Mouse (Mus musculus) small intestine, adult 2 months (tissue): ENCODE measurements around the gene Cd24a. TPM values are rescaled to one million over a fixed set of nuclear protein-coding genes. Genes with fewer than 3 reads are reported as not detected.
A peak's percentile ranks its signal among the peaks of the same experiment; 100 is the strongest.

Source experiments
- H3K27ac ChIP-seq: fragments of 200-500 bp; 2 replicates; pipeline ENCODE4 v1.5.1; 2012; ENCODE audit warnings: low read depth, low read length, control low read depth, inconsistent platforms; ENCODE audit not compliant: insufficient read depth
- H3K27me3 ChIP-seq: fragments of 200-500 bp; 2 replicates; pipeline ENCODE4 v1.6.1; 2012; ENCODE audit warnings: mild to moderate bottlenecking, moderate library complexity, low read length, inconsistent platforms; ENCODE audit not compliant: control insufficient read depth, insufficient read depth
- H3K36me3 ChIP-seq: fragments of 200-500 bp; 2 replicates; pipeline ENCODE4 v1.6.1; 2012; ENCODE audit warnings: mild to moderate bottlenecking, low read length, control low read depth, inconsistent platforms; ENCODE audit not compliant: control insufficient read depth, insufficient read depth
- H3K4me1 ChIP-seq: fragments of 200-500 bp; 2 replicates; pipeline ENCODE4 v1.6.1; 2012; ENCODE audit warnings: low read length, inconsistent platforms, mixed read lengths; ENCODE audit not compliant: control insufficient read depth, insufficient read depth, insufficient read length
- H3K4me3 ChIP-seq: fragments of 200-500 bp; 2 replicates; pipeline ENCODE4 v1.5.1; 2012; ENCODE audit warnings: low read depth, mild to moderate bottlenecking, control low read depth, inconsistent platforms, low read length, moderate library complexity
- CTCF ChIP-seq: fragments of 200-500 bp; IDR thresholded peaks from 2 replicates; pipeline ENCODE4 v1.5.1; 2012; ENCODE audit warnings: low read depth, mild to moderate bottlenecking, control low read depth, inconsistent platforms, low read length, moderate library complexity, mixed read lengths; ENCODE audit not compliant: insufficient replicate concordance, insufficient read length; ENCODE audit errors: extremely low read depth
- POLR2A ChIP-seq: fragments of 200-500 bp; IDR thresholded peaks from 2 replicates; pipeline ENCODE4 v1.6.1; 2012; ENCODE audit warnings: low read depth, mild to moderate bottlenecking, control low read depth, inconsistent platforms, low read length, moderate library complexity
- WGBS: fragments of 180-500 bp; shearing (Covaris S2); methylation state at CpG from one replicate; pipeline ENCODE4 v1.1.7; 2018; 5-methylcytosine and 5-hydroxymethylcytosine counted together
- polyA plus RNA-seq: library from polyadenylated mRNA; depleted of rRNA; stranded (reverse); fragments of >200 nt; gene quantifications from 2 replicates; pipeline ENCODE4 v1.2.3, GENCODE M21; 2012

Cd24a gene
- polyA plus RNA-seq, 1 experiment = 147 TPM

DNA sequence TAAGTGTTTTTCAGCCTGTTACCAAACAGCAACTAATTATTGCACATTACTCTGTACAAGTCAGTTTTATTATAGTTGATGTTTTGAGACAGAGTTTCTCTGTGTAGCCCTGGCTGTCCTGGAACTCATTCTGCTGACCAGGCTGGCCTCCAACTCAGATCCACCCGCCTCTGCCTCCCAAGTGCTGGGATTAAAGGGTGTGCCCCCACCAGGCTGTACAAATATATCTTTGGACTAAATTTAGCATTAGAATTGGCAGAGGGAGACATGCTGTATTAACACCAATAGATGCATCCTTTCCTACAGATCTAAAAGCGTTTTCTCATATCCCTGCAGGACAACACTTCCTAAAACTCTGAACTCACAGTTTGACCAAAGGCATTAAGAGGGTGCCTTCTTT is 3.7 kb upstream of the Cd24a start:
- Histone ChIP-seq H3K27ac (no peak overlapping the region), H3K4me3 (no peak overlapping the region), H3K36me3 (no peaks in the 10 kb centered on the region), H3K4me1 (peaks cover 2% of the 10 kb centered on the region), H3K27me3 (no peaks in the 10 kb centered on the region)
- 79% methylated on average over 2 of the region's 2 CpGs for WGBS
- no peak for TF ChIP-seq POLR2A
- TF ChIP-seq CTCF = no peak

DNA sequence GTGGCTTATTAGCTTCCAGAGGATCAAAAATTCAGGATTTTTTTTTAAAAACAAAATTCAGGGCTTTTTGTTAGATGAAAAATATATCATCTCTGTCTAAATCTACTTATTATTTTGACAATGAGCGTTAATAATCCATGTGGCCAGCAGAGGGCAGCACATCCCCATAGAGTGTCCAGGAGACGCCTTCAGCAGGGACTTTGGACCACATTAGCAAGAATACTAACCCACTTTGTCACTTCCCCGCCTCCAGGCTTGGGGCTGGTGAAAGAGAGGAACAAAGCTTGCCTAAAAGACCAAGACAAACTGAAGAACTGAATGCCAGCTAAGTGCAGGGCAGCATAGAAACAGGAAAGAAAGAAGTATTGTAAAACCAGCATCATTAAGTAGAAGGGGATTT is 3.1 kb upstream of the Cd24a start:
- Histone ChIP-seq H3K4me3 (no peak overlapping the region), H3K27me3 (no peaks in the 10 kb centered on the region), H3K27ac (no peak overlapping the region), H3K36me3 (no peaks in the 10 kb centered on the region), H3K4me1 (peaks cover 4% of the 10 kb centered on the region)
- TF ChIP-seq POLR2A (no peak), CTCF (peak; percentile 97; the same call in 1 of the 2 replicates)
- WGBS = 2% methylated on average over 3 of the region's 3 CpGs

DNA sequence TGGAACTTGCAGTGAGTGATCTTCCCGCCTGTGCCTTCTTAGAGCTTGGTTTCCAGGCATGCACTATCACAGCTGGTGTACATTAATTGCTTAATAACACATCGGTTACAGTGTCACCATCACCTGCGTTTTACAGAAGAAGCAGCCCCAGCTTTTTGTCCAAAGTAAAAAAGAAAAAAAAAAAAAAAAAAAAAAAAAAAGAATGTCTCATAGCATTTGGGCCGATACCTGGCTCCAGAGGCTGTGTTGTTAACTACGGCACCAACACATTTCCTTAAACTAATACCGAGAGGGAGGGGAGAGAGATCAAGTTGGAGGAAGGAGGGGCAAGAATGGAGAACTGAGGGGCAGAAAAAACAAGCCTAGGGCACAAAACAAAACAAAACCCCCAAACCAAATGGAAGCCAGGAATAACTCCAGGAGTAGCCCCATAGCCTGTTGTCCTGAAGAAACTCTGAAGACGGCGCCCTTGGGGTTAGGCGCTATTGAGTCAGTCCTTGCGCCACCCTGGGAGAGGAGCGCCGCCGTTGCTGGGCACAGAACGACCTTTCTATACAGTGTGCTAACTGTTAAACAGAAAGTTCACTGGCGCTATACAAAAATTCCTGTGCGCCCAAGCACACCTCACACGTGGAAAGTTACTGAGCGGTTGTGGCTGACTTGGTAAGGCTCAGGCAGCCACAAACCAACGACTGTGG is 636 bp upstream of the Cd24a start:
- WGBS = 11% methylated on average over 19 of the region's 19 CpGs

GRCm38 (mm10) chr10:43578366-43578753 is 276 bp downstream of the Cd24a start:
- H3K27me3 ChIP-seq = no peaks in the 10 kb centered on the region
- WGBS = 1% methylated on average over 32 of the region's 32 CpGs
- TF ChIP-seq POLR2A (no peak), CTCF (no peak)

More for the DNA sequence above, 636 bp upstream of the Cd24a start:
- no peaks in the 10 kb centered on the region for H3K36me3 ChIP-seq
- no peak for TF ChIP-seq POLR2A
- TF ChIP-seq CTCF = no peak
- peak overlapping the region; percentile 45; the same call in 1 of the 2 replicates for H3K27ac ChIP-seq
- H3K4me1 ChIP-seq = peaks cover 4% of the 10 kb centered on the region
- peak overlapping the region; percentile 51 for H3K4me3 ChIP-seq
- no peaks in the 10 kb centered on the region for H3K27me3 ChIP-seq

GRCm38 (mm10) chr10:43578754-43579380 is 783 bp downstream of the Cd24a start:
- peak overlapping the region; percentile 79 for H3K27ac ChIP-seq
- H3K4me1 ChIP-seq = peaks cover 4% of the 10 kb centered on the region
- WGBS = 1% methylated on average over 64 of the region's 65 CpGs
- H3K27me3 ChIP-seq = no peaks in the 10 kb centered on the region
- peak overlapping the region; percentile 89 for H3K4me3 ChIP-seq
- H3K36me3 ChIP-seq = no peaks in the 10 kb centered on the region
- TF ChIP-seq POLR2A = peak; percentile 57; the same call in 1 of the 2 replicates
- no peak for TF ChIP-seq CTCF

More at GRCm38 (mm10) chr10:43578366-43578753, 276 bp downstream of the Cd24a start:
- Histone ChIP-seq H3K36me3 (no peaks in the 10 kb centered on the region), H3K4me1 (peaks cover 4% of the 10 kb centered on the region), H3K27ac (peak overlapping the region; percentile 79), H3K4me3 (peak overlapping the region; percentile 74)

GRCm38 (mm10) chr10:43579381-43580261 is 1.5 kb downstream of the Cd24a start:
- peaks cover 4% of the 10 kb centered on the region for H3K4me1 ChIP-seq
- WGBS = under 1% methylated on average over 49 of the region's 49 CpGs
- H3K27ac ChIP-seq = peak overlapping the region; percentile 47
- TF ChIP-seq POLR2A (no peak), CTCF (no peak)
- peak overlapping the region; percentile 89 for H3K4me3 ChIP-seq
- H3K27me3 ChIP-seq = no peaks in the 10 kb centered on the region
- no peaks in the 10 kb centered on the region for H3K36me3 ChIP-seq

GRCm38 (mm10) chr10:43580649-43581078 is 2.6 kb downstream of the Cd24a start:
- Histone ChIP-seq H3K27ac (peak overlapping the region; percentile 3; the same call in 1 of the 2 replicates), H3K4me3 (peak overlapping the region; percentile 58), H3K27me3 (no peaks in the 10 kb centered on the region), H3K36me3 (no peaks in the 10 kb centered on the region), H3K4me1 (peaks cover 4% of the 10 kb centered on the region)
- WGBS = 2% methylated on average over 15 of the region's 15 CpGs
- no peak for TF ChIP-seq CTCF
- TF ChIP-seq POLR2A = 0 out of 2 replicates have a peak, but pooled peaks have one; percentile 29
